Mouse (Mus musculus) CH12.LX (cell line): ENCODE data around the gene Tbc1d9.

ENCODE experiments used
- BHLHE40 ChIP-seq: IDR thresholded peaks from 2 replicates; pipeline ENCODE4 v1.6.1; 2011; ENCODE audit warnings: mild to moderate bottlenecking, low read depth, low read length, improper control_type of control experiment
- CHD2 ChIP-seq: IDR thresholded peaks from 2 replicates; pipeline ENCODE4 v1.6.1; 2011; ENCODE audit warnings: low read length, improper control_type of control experiment
- CTCF ChIP-seq, 2 experiments: IDR thresholded peaks in 1 of 2; conservative IDR thresholded peaks in 1 of 2; 2 replicates each; pipeline ENCODE4 v1.5.1; 2011 to 2012; ENCODE audit warnings: low read depth in 2 of 2, low read length in 2 of 2, improper control_type of control experiment in 1 of 2, inconsistent platforms in 1 of 2, mild to moderate bottlenecking in 1 of 2, moderate library complexity in 1 of 2
- EP300 ChIP-seq: IDR thresholded peaks from 2 replicates; pipeline ENCODE4 v1.6.1; 2011; ENCODE audit warnings: low read length, improper control_type of control experiment
- JUN ChIP-seq: IDR thresholded peaks from 2 replicates; pipeline ENCODE4 v1.6.1; 2011; ENCODE audit warnings: low read depth, mild to moderate bottlenecking, low read length, improper control_type of control experiment, moderate library complexity; ENCODE audit not compliant: insufficient read depth
- KAT2A ChIP-seq: IDR thresholded peaks from 2 replicates; pipeline ENCODE4 v1.6.1; 2012; ENCODE audit warnings: low read length, improper control_type of control experiment, inconsistent platforms; ENCODE audit not compliant: insufficient replicate concordance
- MAZ ChIP-seq: IDR thresholded peaks from 2 replicates; pipeline ENCODE4 v1.6.1; 2012; ENCODE audit warnings: low read depth, mild to moderate bottlenecking, inconsistent platforms, low read length, improper control_type of control experiment, moderate library complexity
- MXI1 ChIP-seq: IDR thresholded peaks from 2 replicates; pipeline ENCODE4 v1.6.1; 2011; ENCODE audit warnings: mild to moderate bottlenecking, low read depth, low read length, improper control_type of control experiment
- POLR2A ChIP-seq: IDR thresholded peaks from 2 replicates; pipeline ENCODE4 v1.6.1; 2011; ENCODE audit warnings: low read depth, mild to moderate bottlenecking, improper control_type of control experiment, low read length
- POLR2AphosphoS2 ChIP-seq: IDR thresholded peaks from 2 replicates; pipeline ENCODE4 v1.6.1; 2011; ENCODE audit warnings: low read depth, low read length, improper control_type of control experiment
- TCF12 ChIP-seq: IDR thresholded peaks from 2 replicates; pipeline ENCODE4 v1.6.1; 2014; ENCODE audit warnings: low read depth, mild to moderate bottlenecking, inconsistent platforms, low read length, improper control_type of control experiment
- ZMIZ1 ChIP-seq: IDR thresholded peaks from 2 replicates; pipeline ENCODE4 v1.6.1; 2012; ENCODE audit warnings: low read depth, mild to moderate bottlenecking, inconsistent platforms, low read length, improper control_type of control experiment

GRCm38 (mm10) chr8:83300135-83300534, 135.0 kb downstream of the Tbc1d9 start:
- TF ChIP-seq POLR2A: no peak
- no peak for TF ChIP-seq MAZ
- TF ChIP-seq KAT2A: no peak
- no peak for TF ChIP-seq BHLHE40
- TF ChIP-seq MXI1: no peak
- TF ChIP-seq TCF12: no peak
- TF ChIP-seq POLR2AphosphoS2: no peak
- TF ChIP-seq CHD2: no peak
- no peak for TF ChIP-seq JUN
- TF ChIP-seq ZMIZ1: no peak
- no peak for TF ChIP-seq EP300
- TF ChIP-seq CTCF (conservative IDR thresholded peaks at IDR 0.05 in 1 of 2, IDR thresholded peaks at IDR 0.05 in 1 of 2; ENCODE audit: low read depth in 2 of 2, low read length in 2 of 2): peak; percentile 58 to 61; a peak in 3 of 4 replicates
